ENCODE assay signal across 8 mouse cellular contexts in the genomic region with DNA sequence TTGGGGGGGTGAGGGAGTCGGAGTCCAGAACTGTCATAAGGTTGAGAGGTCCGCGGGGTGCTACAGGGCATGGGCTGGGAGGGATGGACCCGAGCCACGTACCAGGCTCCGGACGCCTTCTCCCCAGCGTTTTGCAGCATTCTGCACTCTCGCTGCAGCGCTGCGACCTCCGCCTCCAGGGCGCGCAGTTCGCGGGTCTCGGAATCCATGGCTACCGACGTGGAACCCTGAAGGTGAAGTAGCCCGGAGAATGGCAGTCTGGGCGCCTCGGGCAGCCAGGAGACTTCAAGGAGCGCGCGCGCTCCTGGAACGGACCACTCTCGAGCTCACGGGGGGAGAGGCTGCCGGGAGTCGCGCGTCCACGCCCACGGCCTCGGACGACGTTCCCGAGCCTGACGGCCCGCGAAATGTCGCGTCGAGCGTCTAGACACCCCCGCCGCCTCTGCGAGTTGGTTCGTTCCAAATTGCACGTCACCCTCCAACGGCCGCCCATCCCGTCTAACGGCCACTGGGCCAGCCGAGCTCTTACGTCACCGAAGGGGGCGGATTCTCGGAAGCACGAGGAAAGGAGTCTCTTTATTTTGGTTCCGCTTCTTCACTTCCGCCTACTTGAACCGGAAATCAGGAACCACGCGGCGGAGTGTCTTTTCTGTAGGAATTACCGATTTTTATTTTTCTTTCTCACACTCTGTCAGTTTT. TPM values are rescaled to one million over a fixed set of nuclear protein-coding genes. Genes with fewer than 3 reads are reported as not detected.
A peak's percentile ranks its signal among the peaks of the same experiment; 100 is the strongest.
DNase-seq lines count a peak whose midpoint lies in the region; ATAC-seq lines count a peak whose summit lies in the region.

Gene Cenpp (minus strand): TSS at position 305 of the 699 bp plus-strand sequence.
Gene Nol8 (plus strand): TSS at position 598 of the 699 bp plus-strand sequence.

- intact Hi-C loops in heart, postnatal 14 days (cut with DNase I) = loop anchor here (10.0 kb wide), 1 partner anchor 438 kb away; the partner anchor contains the start of gene Card19

- no peaks in the 10 kb centered on the region for H3K9me3 ChIP-seq in forebrain, embryonic 14.5 days (replicated peaks; ENCODE audit: control insufficient read depth, low read length)
- H3K9me3 ChIP-seq in neural tube, embryonic 15.5 days (replicated peaks) = no peaks in the 10 kb centered on the region

- H3K36me3 ChIP-seq in forebrain, embryonic 14.5 days (ENCODE audit: control insufficient read depth, insufficient read depth, low read length) = peaks cover 11% of the 10 kb centered on the region; the same call in 1 of the 2 replicates
- peaks cover 4% of the 10 kb centered on the region; the same call in 1 of the 2 replicates for H3K36me3 ChIP-seq in neural tube, embryonic 15.5 days

- peak within 1 kb of the TSS; percentile 85 for H3K4me2 ChIP-seq in forebrain, embryonic 14.5 days (ENCODE audit: low read length)
- H3K4me2 ChIP-seq in neural tube, embryonic 15.5 days = peak within 1 kb of the TSS; percentile 98

- peak within 1 kb of the TSS; percentile 27; the same call in 1 of the 2 replicates for H3K27ac ChIP-seq in forebrain, embryonic 14.5 days (ENCODE audit: low read depth, low read length)
- peak within 1 kb of the TSS; percentile 51 for H3K27ac ChIP-seq in neural tube, embryonic 15.5 days (replicated peaks)

- DNase-seq in ES-CJ7 (ENCODE audit: low read depth, low spot score) = peak; percentile 99
- peak; percentile 100 for DNase-seq in cerebellum, adult 11 months
- DNase-seq in forebrain, embryonic 14.5 days (ENCODE audit: low spot score) = peak; percentile 100
- DNase-seq in heart, postnatal 14 days = peak; percentile 99 to 100
- peak; percentile 99 for DNase-seq in layer of hippocampus, adult 11-12 months (ENCODE audit: low spot score)
- peak; percentile 99 for DNase-seq in lung, adult 18-20 months
- DNase-seq in testis, postnatal 14 days (ENCODE audit: low spot score) = peak; percentile 99

- H3K27me3 ChIP-seq in forebrain, embryonic 14.5 days (replicated peaks; ENCODE audit: control insufficient read depth, insufficient read depth, low read length) = no peaks in the 10 kb centered on the region
- H3K27me3 ChIP-seq in neural tube, embryonic 15.5 days (replicated peaks) = no peaks in the 10 kb centered on the region

- peak; percentile 100 for ATAC-seq in forebrain, embryonic 14.5 days
- peak; percentile 100 for ATAC-seq in neural tube, embryonic 15.5 days (ENCODE audit: low FRiP score)

- peaks cover 3% of the 10 kb centered on the region; the same call in 1 of the 2 replicates for H3K4me1 ChIP-seq in forebrain, embryonic 14.5 days (ENCODE audit: control insufficient read depth, insufficient read depth, low read length)
- peaks cover 20% of the 10 kb centered on the region for H3K4me1 ChIP-seq in neural tube, embryonic 15.5 days

- peak within 1 kb of the TSS; percentile 63 for H3K9ac ChIP-seq in forebrain, embryonic 14.5 days (ENCODE audit: low read length)
- H3K9ac ChIP-seq in neural tube, embryonic 15.5 days (replicated peaks) = peak within 1 kb of the TSS; percentile 55

- H3K4me3 ChIP-seq in forebrain, embryonic 14.5 days (ENCODE audit: low read depth, low read length) = peak within 1 kb of the TSS; percentile 75
- H3K4me3 ChIP-seq in neural tube, embryonic 15.5 days (replicated peaks) = peak within 1 kb of the TSS; percentile 70

- under 1% methylated on average over 68 of the region's 68 CpGs for WGBS in forebrain, embryonic 14.5 days
- under 1% methylated on average over 68 of the region's 68 CpGs for WGBS in neural tube, embryonic 15.5 days

RNA-seq across cellular contexts. Expression of gene Cenpp, which starts in this region (rescaled TPM):
- 17.0 and 20.0 TPM in 2 replicates for polyA plus RNA-seq in forebrain, embryonic 14.5 days (2014; fragmentation: Nextera tagmentation; extraction: Ambion mirVana)
- total RNA-seq in heart, postnatal 14 days (2021) = 1 to 10 TPM; 2.5 to 3.2 TPM
- 5.1 and 9.2 TPM in 2 replicates for polyA plus RNA-seq in neural tube, embryonic 15.5 days (2015; fragmentation: Nextera tagmentation; extraction: Ambion mirVana)

RNA-seq across cellular contexts. Expression of gene Nol8, which starts in this region (rescaled TPM):
- polyA plus RNA-seq in forebrain, embryonic 14.5 days (2014; fragmentation: Nextera tagmentation; extraction: Ambion mirVana) = 22.4 and 23.6 TPM in 2 replicates
- total RNA-seq in heart, postnatal 14 days (2021) = 10 to 100 TPM; 11.1 to 17.2 TPM
- 15.6 and 16.7 TPM in 2 replicates for polyA plus RNA-seq in neural tube, embryonic 15.5 days (2015; fragmentation: Nextera tagmentation; extraction: Ambion mirVana)

Comparison
In these comparisons a context has a peak if more than half of its experiments do, and no peak if none do; other contexts are left out.
1. Peak in every context shown above with its lines: DNase-seq, ATAC-seq, H3K4me3 ChIP-seq and H3K27ac ChIP-seq.